Comparison of ENCODE assay signal across 19 mouse cellular contexts in genomic region chr10:102732420-102732819, GRCm38 (mm10).
DNase-seq lines count a peak whose midpoint lies in the region; ATAC-seq and TF ChIP-seq lines count a peak whose summit lies in the region.
"Had no signal": no experiment of that assay in that cellular context is flagged by ENCODE, and none has a peak within 500 bp of the region (broad histone marks: within the 10 kb centered on the region; RNA-seq: fewer than 3 reads in every experiment).

No protein-coding gene starts in this region.

- TF ChIP-seq POLR2A in cerebellum, adult 2 months (IDR thresholded peaks at IDR 0.05; ENCODE audit: borderline replicate concordance, insufficient read depth, low read length): no peak

- H3K27me3 ChIP-seq in heart, embryonic 11.5 days (ENCODE audit: control insufficient read depth, insufficient read depth, low read length): no peaks in the 10 kb centered on the region
- no peaks in the 10 kb centered on the region for H3K27me3 ChIP-seq in kidney, postnatal 0 days (ENCODE audit: insufficient read depth, low read length)
- no peaks in the 10 kb centered on the region for H3K27me3 ChIP-seq in kidney, embryonic 14.5 days (ENCODE audit: control insufficient read depth, insufficient read depth, low read length)
- no peaks in the 10 kb centered on the region for H3K27me3 ChIP-seq in cerebellum, adult 2 months (ENCODE audit: control insufficient read depth, insufficient read depth, low read length)
- H3K27me3 ChIP-seq: embryonic facial prominence, embryonic 13.5 days; forebrain, embryonic 15.5 days; heart, embryonic 13.5 days; hindbrain, embryonic 12.5 days; midbrain, embryonic 13.5 days; neural tube, embryonic 13.5 days had no signal

- no peaks in the 10 kb centered on the region for H3K4me1 ChIP-seq in heart, embryonic 11.5 days (ENCODE audit: control insufficient read depth, insufficient read depth, low read length)
- no peaks in the 10 kb centered on the region for H3K4me1 ChIP-seq in kidney, postnatal 0 days (replicated peaks; ENCODE audit: insufficient read depth, low read length)
- H3K4me1 ChIP-seq in kidney, embryonic 14.5 days (ENCODE audit: control insufficient read depth, insufficient read depth, low read length): no peaks in the 10 kb centered on the region
- H3K4me1 ChIP-seq in cerebellum, adult 2 months (ENCODE audit: control insufficient read depth, insufficient read depth, low read length): no peaks in the 10 kb centered on the region
- H3K4me1 ChIP-seq: embryonic facial prominence, embryonic 13.5 days; forebrain, embryonic 15.5 days; heart, embryonic 13.5 days; hindbrain, embryonic 12.5 days; limb, embryonic 10.5 days; midbrain, embryonic 13.5 days; neural tube, embryonic 13.5 days had no signal

- no peak overlapping the region for H3K4me3 ChIP-seq in heart, embryonic 11.5 days (ENCODE audit: low read depth, low read length)
- H3K4me3 ChIP-seq in kidney, postnatal 0 days (replicated peaks; ENCODE audit: low read depth, low read length): no peak overlapping the region
- H3K4me3 ChIP-seq in kidney, embryonic 14.5 days (ENCODE audit: low read length): no peak overlapping the region
- H3K4me3 ChIP-seq in cerebellum, adult 2 months (replicated peaks; ENCODE audit: insufficient read depth, low read depth, low read length): no peak overlapping the region
- H3K4me3 ChIP-seq: embryonic facial prominence, embryonic 13.5 days; forebrain, embryonic 15.5 days; heart, embryonic 13.5 days; hindbrain, embryonic 12.5 days; limb, embryonic 10.5 days; midbrain, embryonic 13.5 days; neural tube, embryonic 13.5 days had no signal

- 77% methylated on average over 6 of the region's 6 CpGs for WGBS in heart, embryonic 11.5 days (ENCODE audit: insufficient replicate concordance)
- WGBS in kidney, postnatal 0 days: 60% methylated on average over 6 of the region's 6 CpGs
- 58% methylated on average over 6 of the region's 6 CpGs for WGBS in kidney, embryonic 14.5 days
- 64% methylated on average over 6 of the region's 6 CpGs for WGBS in cerebellum, adult 2 months

- no peaks in the 10 kb centered on the region for H3K9me3 ChIP-seq in heart, embryonic 11.5 days (replicated peaks; ENCODE audit: control insufficient read depth, low read length)
- no peaks in the 10 kb centered on the region for H3K9me3 ChIP-seq in kidney, postnatal 0 days (replicated peaks; ENCODE audit: low read length)
- H3K9me3 ChIP-seq in kidney, embryonic 14.5 days (ENCODE audit: control insufficient read depth, low read length): no peaks in the 10 kb centered on the region
- H3K9me3 ChIP-seq: embryonic facial prominence, embryonic 13.5 days; forebrain, embryonic 15.5 days; heart, embryonic 13.5 days; hindbrain, embryonic 12.5 days; limb, embryonic 10.5 days; midbrain, embryonic 13.5 days; neural tube, embryonic 13.5 days had no signal

- peak; percentile 91 for DNase-seq in heart, adult 11 months
- DNase-seq in kidney, postnatal 0 days (ENCODE audit: low spot score): peak; percentile 52
- DNase-seq in 416B (ENCODE audit: low read depth): peak; percentile 10
- DNase-seq in cerebellum, adult 2 months: no peak
- DNase-seq: cerebellum, adult 8-10 months; gastrocnemius, postnatal 25 days; lung, adult 2 months; right cerebral cortex, adult 18-20 months had no signal

- no peak overlapping the region for H3K4me2 ChIP-seq in heart, embryonic 11.5 days
- no peak overlapping the region for H3K4me2 ChIP-seq in kidney, postnatal 0 days (ENCODE audit: low read length)
- no peak overlapping the region for H3K4me2 ChIP-seq in kidney, embryonic 14.5 days (replicated peaks; ENCODE audit: low read depth, low read length)
- H3K4me2 ChIP-seq: embryonic facial prominence, embryonic 13.5 days; forebrain, embryonic 15.5 days; heart, embryonic 13.5 days; hindbrain, embryonic 12.5 days; liver, embryonic 11.5 days; midbrain, embryonic 13.5 days; neural tube, embryonic 13.5 days had no signal

- ATAC-seq in heart, embryonic 11.5 days (replicated peaks; ENCODE audit: insufficient number of reproducible peaks, low FRiP score, low TSS enrichment): no peak
- no peak for ATAC-seq in kidney, postnatal 0 days (replicated peaks; ENCODE audit: low FRiP score, low read depth)
- ATAC-seq in kidney, embryonic 14.5 days (ENCODE audit: low FRiP score, low TSS enrichment): no peak
- ATAC-seq in hematopoietic stem cell, adult 5-6 weeks (replicated peaks in 1 of 2; ENCODE audit: insufficient read depth in 1 of 2, low FRiP score in 2 of 2, low TSS enrichment in 1 of 2, low read depth in 1 of 2, poor library complexity in 2 of 2, severe bottlenecking in 2 of 2): peak; percentile 53 to 73; a peak in 3 of 4 replicates
- ATAC-seq: forebrain, embryonic 15.5 days; midbrain, embryonic 13.5 days had no signal

- no peak overlapping the region for H3K9ac ChIP-seq in heart, embryonic 11.5 days (ENCODE audit: low read depth, low read length)
- H3K9ac ChIP-seq in kidney, postnatal 0 days (ENCODE audit: low read depth, low read length): no peak overlapping the region
- H3K9ac ChIP-seq in kidney, embryonic 14.5 days (ENCODE audit: low read depth, low read length): no peak overlapping the region
- H3K9ac ChIP-seq: embryonic facial prominence, embryonic 13.5 days; forebrain, embryonic 15.5 days; heart, embryonic 13.5 days; hindbrain, embryonic 12.5 days; midbrain, embryonic 13.5 days; neural tube, embryonic 13.5 days had no signal

- no peak overlapping the region for H3K27ac ChIP-seq in heart, embryonic 11.5 days (ENCODE audit: low read depth, low read length)
- no peak overlapping the region for H3K27ac ChIP-seq in kidney, postnatal 0 days
- H3K27ac ChIP-seq in kidney, embryonic 14.5 days (ENCODE audit: low read depth, low read length): no peak overlapping the region
- no peak overlapping the region for H3K27ac ChIP-seq in cerebellum, adult 2 months (ENCODE audit: insufficient read depth, low read length)
- H3K27ac ChIP-seq: embryonic facial prominence, embryonic 13.5 days; forebrain, embryonic 15.5 days; heart, embryonic 13.5 days; hindbrain, embryonic 12.5 days; limb, embryonic 10.5 days; midbrain, embryonic 13.5 days; neural tube, embryonic 13.5 days had no signal

- no peak for TF ChIP-seq CTCF in kidney, postnatal 0 days (IDR thresholded peaks at IDR 0.05; ENCODE audit: low read depth)
- TF ChIP-seq CTCF in cerebellum, adult 2 months (IDR thresholded peaks at IDR 0.05; ENCODE audit: borderline replicate concordance, insufficient read depth, low read depth, low read length): no peak

- H3K36me3 ChIP-seq in heart, embryonic 11.5 days (ENCODE audit: control insufficient read depth, insufficient read depth, low read length): no peaks in the 10 kb centered on the region
- no peaks in the 10 kb centered on the region for H3K36me3 ChIP-seq in kidney, postnatal 0 days (ENCODE audit: insufficient read depth, low read length)
- no peaks in the 10 kb centered on the region for H3K36me3 ChIP-seq in kidney, embryonic 14.5 days (ENCODE audit: control insufficient read depth, insufficient read depth, low read length)
- H3K36me3 ChIP-seq: embryonic facial prominence, embryonic 13.5 days; forebrain, embryonic 15.5 days; heart, embryonic 13.5 days; hindbrain, embryonic 12.5 days; limb, embryonic 10.5 days; midbrain, embryonic 13.5 days; neural tube, embryonic 13.5 days had no signal

Comparison
In these comparisons a context has a peak if more than half of its experiments do, and no peak if none do; other contexts are left out.
1. DNase-seq: peak in heart, adult 11 months (single experiment), kidney, postnatal 0 days (single experiment) and 416B (single experiment); none in cerebellum, adult 2 months (0 of 2).
2. ATAC-seq: peak in hematopoietic stem cell, adult 5-6 weeks (2 of 2); none in heart, embryonic 11.5 days (single experiment), kidney, postnatal 0 days (single experiment) and kidney, embryonic 14.5 days (single experiment).